In the genomic region with DNA sequence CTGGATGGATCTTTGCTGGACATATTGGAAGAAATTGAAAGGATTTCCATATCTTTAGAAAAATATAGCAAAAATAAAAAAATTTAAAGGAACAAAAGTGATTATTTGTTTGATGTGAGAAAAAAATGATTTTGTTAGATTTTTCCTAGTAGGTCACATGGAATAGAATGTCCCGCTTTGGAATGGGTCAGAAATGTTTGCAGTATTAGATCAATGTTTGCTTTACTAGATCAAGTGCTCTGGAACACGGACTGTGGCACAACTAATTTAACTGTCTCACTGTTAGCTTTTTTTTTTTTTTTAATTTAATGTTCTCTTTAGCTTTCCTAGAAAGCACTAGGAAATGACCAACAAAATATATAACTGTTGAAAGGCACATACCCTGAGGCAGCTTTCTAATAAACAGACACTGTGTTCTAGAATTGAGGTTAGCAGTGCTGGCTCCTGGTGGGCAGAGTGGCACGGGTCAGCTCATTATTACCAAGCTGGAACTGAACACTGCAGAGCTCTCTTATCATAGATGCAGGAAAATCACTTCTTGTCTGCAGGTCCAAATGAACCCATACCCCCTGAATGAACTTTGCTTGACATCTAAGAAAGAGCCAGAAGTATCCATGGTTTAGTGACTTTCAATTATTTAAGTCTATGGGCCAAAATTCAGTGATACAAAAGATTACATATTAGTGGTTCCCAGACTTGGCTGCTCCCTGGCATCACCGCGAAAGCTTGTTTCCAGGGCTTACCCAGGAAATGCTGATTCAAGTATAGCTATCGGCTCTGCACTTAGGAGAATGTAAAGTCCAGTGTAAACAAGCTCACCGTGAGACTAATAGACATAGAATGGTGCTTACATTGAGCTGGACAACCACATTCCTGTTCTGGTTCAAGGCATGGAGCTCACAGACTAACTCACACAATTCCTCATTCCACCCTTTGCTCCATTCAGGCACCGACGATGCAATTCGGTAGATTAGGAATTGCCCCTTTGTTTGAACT, we compare ENCODE assay signal across 27 mouse cellular contexts.
A peak's percentile ranks its signal among the peaks of the same experiment; 100 is the strongest.
DNase-seq lines count a peak whose midpoint lies in the region; ATAC-seq and TF ChIP-seq lines count a peak whose summit lies in the region.
"Had no signal": no experiment of that assay in that cellular context is flagged by ENCODE, and none has a peak within 500 bp of the region (broad histone marks: within the 10 kb centered on the region; RNA-seq: fewer than 3 reads in every experiment).

No protein-coding gene starts in this region.

- no peaks in the 10 kb centered on the region for H3K36me3 ChIP-seq in kidney, embryonic 15.5 days
- no peaks in the 10 kb centered on the region for H3K36me3 ChIP-seq in lung, embryonic 14.5 days (ENCODE audit: insufficient read depth)
- H3K36me3 ChIP-seq in embryonic facial prominence, embryonic 14.5 days (ENCODE audit: control insufficient read depth, insufficient read depth, low read length): no peaks in the 10 kb centered on the region
- H3K36me3 ChIP-seq: heart, embryonic 10.5 days; hindbrain, embryonic 12.5 days; intestine, embryonic 15.5 days; liver, embryonic 15.5 days; midbrain, embryonic 10.5 days; stomach, embryonic 15.5 days had no signal

- no peak overlapping the region for H3K9ac ChIP-seq in kidney, embryonic 15.5 days
- no peak overlapping the region for H3K9ac ChIP-seq in lung, embryonic 14.5 days
- no peak overlapping the region for H3K9ac ChIP-seq in embryonic facial prominence, embryonic 14.5 days (ENCODE audit: low read depth, low read length)
- H3K9ac ChIP-seq: forebrain, embryonic 13.5 days; hindbrain, embryonic 12.5 days; intestine, embryonic 15.5 days; liver, embryonic 15.5 days; stomach, embryonic 15.5 days had no signal

- no peaks in the 10 kb centered on the region for H3K4me1 ChIP-seq in kidney, embryonic 15.5 days
- H3K4me1 ChIP-seq in lung, embryonic 14.5 days (ENCODE audit: insufficient read depth): no peaks in the 10 kb centered on the region
- H3K4me1 ChIP-seq in lung, adult 2 months (ENCODE audit: control insufficient read depth, insufficient read depth, low read length): peaks cover 4% of the 10 kb centered on the region; the same call in 1 of the 2 replicates
- peaks cover 9% of the 10 kb centered on the region; the same call in 1 of the 2 replicates for H3K4me1 ChIP-seq in embryonic facial prominence, embryonic 14.5 days (ENCODE audit: control insufficient read depth, insufficient read depth, low read length)
- H3K4me1 ChIP-seq: forebrain, embryonic 13.5 days; heart, embryonic 10.5 days; hindbrain, embryonic 12.5 days; intestine, embryonic 15.5 days; liver, embryonic 15.5 days; stomach, embryonic 15.5 days had no signal

- no peaks in the 10 kb centered on the region for H3K27me3 ChIP-seq in kidney, embryonic 15.5 days
- no peaks in the 10 kb centered on the region for H3K27me3 ChIP-seq in lung, embryonic 14.5 days (ENCODE audit: insufficient read depth, low read length)
- no peaks in the 10 kb centered on the region for H3K27me3 ChIP-seq in embryonic facial prominence, embryonic 14.5 days (replicated peaks; ENCODE audit: control insufficient read depth, insufficient read depth, low read length)
- H3K27me3 ChIP-seq: forebrain, embryonic 13.5 days; hindbrain, embryonic 12.5 days; intestine, embryonic 15.5 days; liver, embryonic 15.5 days; stomach, embryonic 15.5 days had no signal

- TF ChIP-seq CTCF in lung, embryonic 14.5 days (IDR thresholded peaks at IDR 0.05; ENCODE audit: low read depth): no peak
- TF ChIP-seq CTCF in lung, adult 2 months (IDR thresholded peaks at IDR 0.05; ENCODE audit: insufficient read depth, low read length): no peak

- H3K4me3 ChIP-seq in kidney, embryonic 15.5 days (replicated peaks): no peak overlapping the region
- H3K4me3 ChIP-seq in lung, embryonic 14.5 days (ENCODE audit: low read depth, low read length): no peak overlapping the region
- H3K4me3 ChIP-seq in lung, adult 2 months (replicated peaks; ENCODE audit: extremely low read depth, low read depth, low read length): no peak overlapping the region
- H3K4me3 ChIP-seq in embryonic facial prominence, embryonic 14.5 days (ENCODE audit: low read depth, low read length): no peak overlapping the region
- H3K4me3 ChIP-seq: forebrain, embryonic 13.5 days; heart, embryonic 10.5 days; hindbrain, embryonic 12.5 days; intestine, embryonic 15.5 days; liver, embryonic 15.5 days; midbrain, embryonic 10.5 days; stomach, embryonic 15.5 days had no signal

- 69% methylated on average over 10 of the region's 10 CpGs for WGBS in kidney, embryonic 15.5 days
- WGBS in lung, embryonic 14.5 days: 49% methylated on average over 10 of the region's 10 CpGs
- WGBS in lung, adult 2 months: 55% methylated on average over 10 of the region's 10 CpGs
- 65% methylated on average over 10 of the region's 10 CpGs for WGBS in embryonic facial prominence, embryonic 14.5 days

- TF ChIP-seq POLR2A in lung, adult 2 months (IDR thresholded peaks at IDR 0.05; ENCODE audit: borderline replicate concordance, extremely low read depth, low read depth, low read length): no peak

- no peak overlapping the region for H3K4me2 ChIP-seq in kidney, embryonic 15.5 days
- no peak overlapping the region for H3K4me2 ChIP-seq in lung, embryonic 14.5 days
- H3K4me2 ChIP-seq in embryonic facial prominence, embryonic 14.5 days (ENCODE audit: low read depth, low read length): no peak overlapping the region
- H3K4me2 ChIP-seq: forebrain, embryonic 13.5 days; hindbrain, embryonic 12.5 days; intestine, embryonic 15.5 days; liver, embryonic 15.5 days; stomach, embryonic 15.5 days had no signal

- no peak for DNase-seq in kidney, adult 11 months
- DNase-seq in lung, embryonic 14.5 days: peak; percentile 13
- no peak for DNase-seq in lung, adult 2 months
- peak; percentile 33 for DNase-seq in embryonic facial prominence, embryonic 14.5 days (ENCODE audit: low spot score)
- DNase-seq in yolk sac, embryonic 10.5 days (ENCODE audit: low spot score): peak; percentile 27
- DNase-seq in urinary bladder, postnatal 4 days (ENCODE audit: low spot score in 2 of 2): no peak
- DNase-seq: adrenal gland, postnatal 25 days; cerebellum, adult 11-12 months; cerebellum, adult 9-11 months; gastrocnemius, postnatal 14 days; heart, postnatal 36 days; kidney, adult 8-10 months; kidney, postnatal 4 days; layer of hippocampus, postnatal 36 days; left cerebral cortex, postnatal 4 days; right cerebral cortex, postnatal 25 days; thymus, postnatal 14 days had no signal

- H3K27ac ChIP-seq in kidney, embryonic 15.5 days: peak overlapping the region; percentile 42; the same call in 1 of the 2 replicates
- H3K27ac ChIP-seq in lung, embryonic 14.5 days (ENCODE audit: low read depth): no peak overlapping the region; the same call in 1 of the 2 replicates
- no peak overlapping the region for H3K27ac ChIP-seq in embryonic facial prominence, embryonic 14.5 days (replicated peaks; ENCODE audit: low read depth, low read length)
- H3K27ac ChIP-seq: forebrain, embryonic 13.5 days; heart, embryonic 10.5 days; hindbrain, embryonic 12.5 days; hindbrain, postnatal 0 days; intestine, embryonic 15.5 days; liver, embryonic 15.5 days; midbrain, embryonic 10.5 days; stomach, embryonic 15.5 days had no signal

- H3K9me3 ChIP-seq in kidney, embryonic 15.5 days (replicated peaks): no peaks in the 10 kb centered on the region
- H3K9me3 ChIP-seq in lung, embryonic 14.5 days (ENCODE audit: low read depth, low read length): no peaks in the 10 kb centered on the region
- H3K9me3 ChIP-seq in embryonic facial prominence, embryonic 14.5 days (ENCODE audit: control insufficient read depth, low read length): peaks cover 5% of the 10 kb centered on the region; the same call in 1 of the 2 replicates
- H3K9me3 ChIP-seq: forebrain, embryonic 13.5 days; heart, embryonic 10.5 days; hindbrain, embryonic 12.5 days; intestine, embryonic 15.5 days; liver, embryonic 15.5 days; midbrain, embryonic 10.5 days; stomach, embryonic 15.5 days had no signal

- peak; percentile 56 for ATAC-seq in kidney, embryonic 15.5 days (replicated peaks; ENCODE audit: low FRiP score)
- no peak for ATAC-seq in lung, embryonic 14.5 days (ENCODE audit: insufficient read depth)
- peak; percentile 41; the same call in 1 of the 2 replicates for ATAC-seq in embryonic facial prominence, embryonic 14.5 days (ENCODE audit: low read depth)
- ATAC-seq: forebrain, embryonic 13.5 days; hindbrain, postnatal 0 days; intestine, embryonic 15.5 days; midbrain, embryonic 16.5 days had no signal

Comparison
In these comparisons a context has a peak if more than half of its experiments do, and no peak if none do; other contexts are left out.
1. DNase-seq: peak in lung, embryonic 14.5 days (single experiment), embryonic facial prominence, embryonic 14.5 days (single experiment) and yolk sac, embryonic 10.5 days (single experiment); none in kidney, adult 11 months (single experiment), lung, adult 2 months (single experiment) and urinary bladder, postnatal 4 days (0 of 2).